Mouse (Mus musculus) lung, postnatal 25 days (tissue): ENCODE results near the gene Csk.

Source experiments
- DNase-seq: peaks from one replicate; pipeline ENCODE4 v3.0.0; 2022; ENCODE audit warnings: low spot score

The Csk gene

DNA sequence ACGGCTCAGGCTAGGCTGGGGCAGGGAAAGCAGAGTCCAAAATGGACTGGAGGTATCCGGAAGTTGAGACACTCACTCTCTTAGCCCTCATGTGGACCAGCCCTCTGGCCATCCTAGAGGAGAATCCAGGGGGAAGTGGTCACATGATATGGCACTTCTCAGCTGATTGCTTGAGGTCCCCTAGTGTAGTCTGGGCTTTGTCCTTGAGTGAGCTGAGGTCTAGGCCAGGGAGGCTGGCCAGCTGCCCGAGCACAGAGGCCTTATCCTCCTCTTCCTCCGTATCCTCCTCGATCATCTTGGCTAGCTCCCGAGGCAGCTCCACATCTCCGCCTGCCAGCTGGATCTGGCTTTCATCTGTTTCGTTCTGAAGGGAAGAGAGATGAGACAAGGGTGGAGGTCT lies 51.3 kb downstream of the Csk start:
- no peak for DNase-seq

- DNase-seq: no peak
Observed at GRCm38 (mm10) chr9:57601353-57601706, 52.1 kb downstream of the Csk start.

GRCm38 (mm10) chr9:57600620-57601352 lies 52.6 kb downstream of the Csk start:
- no peak for DNase-seq

DNA sequence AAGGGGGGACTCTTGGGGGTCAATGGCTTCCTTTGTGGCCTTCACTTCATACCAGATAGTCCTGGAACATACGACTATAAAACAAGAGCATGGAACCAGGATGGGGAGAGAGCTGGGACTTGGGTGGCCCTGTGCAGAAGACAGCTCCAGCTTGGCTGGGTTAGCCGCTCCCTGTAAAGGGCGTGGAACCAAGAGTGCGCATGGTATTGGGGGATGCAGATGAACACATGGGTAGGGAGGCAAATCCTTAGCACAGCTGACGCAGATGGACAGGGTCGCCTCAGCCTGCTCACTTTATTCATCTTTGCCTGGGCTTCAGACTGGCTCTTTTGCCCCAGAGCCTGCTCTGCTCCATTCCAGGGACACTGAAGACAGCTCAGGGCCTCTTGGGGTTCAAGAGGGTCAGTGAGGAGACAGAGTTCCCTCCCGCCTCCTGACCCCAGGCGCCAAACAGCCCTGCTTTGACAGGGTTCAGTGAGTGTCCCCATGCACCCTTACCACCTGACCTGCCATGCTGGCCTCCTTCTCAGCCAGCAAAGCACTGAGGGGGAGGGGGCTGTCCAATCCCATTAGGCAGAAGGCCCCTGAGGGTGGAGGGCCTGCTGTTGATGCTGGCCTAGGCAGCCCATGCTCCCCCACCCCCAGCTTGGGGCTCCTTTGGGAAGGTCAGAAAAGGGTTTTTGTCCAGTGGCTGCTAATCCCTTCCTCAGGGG lies 54.4 kb downstream of the Csk start:
- DNase-seq: no peak

- no peak for DNase-seq
Observed at GRCm38 (mm10) chr9:57597929-57598382, 55.5 kb downstream of the Csk start.

GRCm38 (mm10) chr9:57597265-57597664 lies 56.2 kb downstream of the Csk start:
- DNase-seq: no peak

- no peak for DNase-seq
Observed at GRCm38 (mm10) chr9:57594174-57594509, 59.3 kb downstream of the Csk start.

- DNase-seq: no peak
Observed at GRCm38 (mm10) chr9:57593454-57594173, 59.8 kb downstream of the Csk start.

DNA sequence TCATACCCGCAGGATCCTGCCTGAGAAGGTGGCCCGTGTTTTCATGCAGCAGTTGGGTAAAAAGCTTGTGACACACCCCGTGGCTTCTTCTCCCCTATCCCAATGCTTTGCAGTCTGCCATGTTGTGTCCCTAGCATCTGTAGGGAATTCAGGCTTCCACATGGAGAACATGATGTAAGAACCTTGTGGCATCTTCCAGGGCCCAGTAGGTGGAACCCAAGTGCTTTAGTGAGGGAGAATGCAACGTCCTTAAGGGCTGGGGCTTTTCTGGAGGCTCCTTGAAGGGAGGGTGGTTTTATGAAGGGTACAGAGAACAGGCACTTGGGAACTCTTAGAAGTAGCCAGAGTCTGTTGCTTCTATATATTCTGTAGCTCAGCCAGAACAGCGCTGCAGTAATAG lies 62.7 kb downstream of the Csk start:
- DNase-seq: no peak

DNA sequence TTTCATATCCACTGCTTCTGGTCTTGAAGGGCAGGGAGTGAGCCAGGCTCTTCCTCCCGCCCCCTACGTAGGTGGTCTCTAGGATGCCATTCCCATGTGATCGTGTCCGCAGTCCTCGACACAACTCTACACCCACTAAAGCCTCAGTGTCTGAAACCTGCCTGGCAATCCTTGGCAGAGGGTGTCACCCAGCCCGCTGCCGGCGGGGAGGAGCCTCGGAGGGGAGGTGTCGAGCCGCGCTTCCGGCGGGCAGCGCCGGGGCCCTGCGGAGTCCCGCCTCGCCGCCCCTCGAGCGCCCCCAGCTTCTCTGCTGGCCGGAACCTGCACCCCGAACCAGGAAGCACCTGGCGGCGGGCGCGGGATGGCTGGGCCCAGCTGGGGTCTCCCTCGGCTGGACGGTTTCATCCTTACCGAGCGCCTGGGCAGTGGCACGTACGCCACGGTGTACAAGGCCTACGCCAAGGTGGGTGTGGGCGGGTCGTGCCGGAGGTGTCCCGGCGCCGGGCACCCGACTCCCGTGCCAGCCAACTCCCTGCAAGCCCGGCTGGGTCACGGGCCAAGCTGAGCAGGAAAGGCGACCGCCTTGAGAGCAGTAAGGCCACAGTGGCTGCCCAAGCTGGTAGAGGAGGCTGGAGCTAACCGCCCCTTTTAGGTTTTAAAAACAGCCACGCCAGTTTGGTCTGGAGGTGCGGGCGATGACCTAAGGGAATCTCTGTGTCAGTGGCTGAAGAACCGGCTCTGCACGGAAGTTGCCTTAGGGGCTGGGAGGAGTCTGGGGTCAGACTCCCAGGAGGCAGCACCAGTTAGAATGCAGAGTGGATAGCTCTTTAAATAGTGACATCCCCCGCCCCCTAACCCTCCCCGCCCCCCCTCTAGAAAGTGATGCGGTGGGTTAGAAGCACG lies 64.0 kb downstream of the Csk start, which contains the start of gene Ulk3:
Ulk3 (plus strand) TSS at position 229 of the 903 bp plus-strand sequence.
- DNase-seq: peak; percentile 86

GRCm38 (mm10) chr9:57584991-57585390 lies 68.4 kb downstream of the Csk start:
- no peak for DNase-seq

- no peak for DNase-seq
Observed at GRCm38 (mm10) chr9:57577144-57577849, 76.1 kb downstream of the Csk start.
